Mouse (Mus musculus) cerebellum, adult 9-10 months (tissue): ENCODE results near the gene D5Ertd579e.

Experiments used
- DNase-seq: peaks from one replicate; pipeline ENCODE4 v3.0.0; 2022

Gene D5Ertd579e

DNA sequence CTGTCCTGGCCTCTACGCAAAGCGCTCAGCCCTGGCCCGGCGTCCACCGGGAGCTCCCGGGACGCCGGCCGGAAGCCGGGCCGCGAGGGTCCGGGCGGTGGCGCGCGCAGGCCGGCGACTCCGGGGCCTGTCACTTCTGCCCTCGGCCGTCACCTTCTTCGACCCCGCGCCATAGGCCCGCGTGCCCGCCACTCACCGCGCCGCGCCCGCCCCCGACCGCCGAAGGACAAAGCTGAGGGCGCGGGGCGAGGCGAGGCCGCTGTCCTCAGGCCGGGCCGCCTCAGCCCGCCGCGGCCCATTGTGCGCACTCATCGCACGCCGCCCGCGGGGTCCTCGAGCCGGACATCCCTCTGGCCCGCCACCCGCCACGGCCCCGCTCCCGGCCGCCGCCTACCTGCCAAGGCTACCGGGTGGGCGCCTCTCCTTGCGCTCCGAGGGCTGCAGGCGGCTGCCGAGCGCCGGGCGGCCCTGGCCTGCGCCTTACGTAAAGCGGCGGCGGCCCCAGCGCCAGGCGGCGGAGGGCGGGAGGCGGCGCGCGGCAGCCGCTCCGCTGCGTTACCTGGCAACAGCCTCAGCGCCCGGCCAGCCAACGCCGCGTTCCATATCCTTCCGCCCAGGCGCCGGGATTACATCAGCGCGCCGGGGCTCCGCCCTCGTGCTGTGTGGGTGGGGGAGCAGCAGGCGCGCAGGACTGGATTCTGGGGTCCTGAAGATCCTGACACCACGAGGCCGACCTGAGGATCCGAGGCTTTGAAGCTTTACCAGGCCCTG lies at the start of gene D5Ertd579e:
TSS of gene D5Ertd579e (minus strand) at position 564 of the 771 bp plus-strand sequence.
- DNase-seq, result peak; percentile 95

DNA sequence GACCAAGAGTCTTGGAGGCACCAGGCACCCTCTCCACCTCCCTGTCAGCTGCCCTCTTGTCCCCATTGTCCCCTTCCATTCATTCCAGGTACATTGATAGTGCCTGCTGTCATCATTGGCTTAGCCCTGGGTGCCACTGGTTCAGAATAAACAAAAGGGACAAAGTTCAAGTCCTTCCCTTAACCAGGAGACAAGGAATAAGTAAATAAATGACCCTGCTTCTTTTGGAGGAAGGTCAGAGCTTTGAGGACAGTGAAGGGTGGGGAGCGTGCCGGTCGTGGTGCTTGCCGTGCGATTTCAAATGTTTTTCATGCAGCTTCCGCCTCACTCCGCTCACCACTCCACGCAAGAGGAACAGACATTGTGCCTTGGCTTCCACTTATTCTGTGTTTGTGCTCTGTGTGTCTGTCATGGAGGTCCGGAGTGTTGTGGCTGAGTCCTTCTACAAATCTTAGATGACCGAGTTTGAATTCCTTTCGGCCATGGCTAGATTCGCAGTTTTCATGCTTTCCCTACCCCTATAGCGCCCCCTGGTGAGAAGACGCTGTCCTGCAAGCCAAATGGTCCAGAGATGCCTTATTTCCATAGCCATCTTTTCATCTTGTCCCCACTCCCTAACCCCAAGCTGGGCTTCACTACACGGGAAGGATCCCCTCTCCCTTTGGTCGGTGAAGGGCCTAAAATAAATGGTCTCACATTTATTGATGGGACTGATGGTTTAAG lies 46.5 kb upstream of the D5Ertd579e start:
- peak; percentile 90 for DNase-seq

DNA sequence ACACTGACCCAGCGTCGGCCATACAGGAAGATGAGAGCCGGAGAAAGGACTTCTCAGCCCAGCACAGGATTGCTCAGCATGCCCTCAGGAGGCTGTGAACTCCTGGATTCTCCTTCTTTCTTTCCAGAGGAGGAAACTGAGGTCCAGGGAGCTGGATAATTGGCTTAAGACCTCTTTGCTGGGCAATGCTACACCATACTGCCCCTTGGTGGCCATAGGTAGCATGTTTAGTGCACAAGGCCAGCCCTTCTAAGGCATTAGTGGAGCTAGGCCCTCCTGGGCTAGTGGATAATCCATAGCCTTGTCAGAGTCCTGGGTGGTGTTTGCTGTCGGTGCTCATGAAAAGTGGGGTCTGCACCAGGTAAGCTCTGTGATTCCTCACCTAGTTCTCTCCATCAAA lies 44.0 kb upstream of the D5Ertd579e start:
- peak; percentile 83 for DNase-seq

DNA sequence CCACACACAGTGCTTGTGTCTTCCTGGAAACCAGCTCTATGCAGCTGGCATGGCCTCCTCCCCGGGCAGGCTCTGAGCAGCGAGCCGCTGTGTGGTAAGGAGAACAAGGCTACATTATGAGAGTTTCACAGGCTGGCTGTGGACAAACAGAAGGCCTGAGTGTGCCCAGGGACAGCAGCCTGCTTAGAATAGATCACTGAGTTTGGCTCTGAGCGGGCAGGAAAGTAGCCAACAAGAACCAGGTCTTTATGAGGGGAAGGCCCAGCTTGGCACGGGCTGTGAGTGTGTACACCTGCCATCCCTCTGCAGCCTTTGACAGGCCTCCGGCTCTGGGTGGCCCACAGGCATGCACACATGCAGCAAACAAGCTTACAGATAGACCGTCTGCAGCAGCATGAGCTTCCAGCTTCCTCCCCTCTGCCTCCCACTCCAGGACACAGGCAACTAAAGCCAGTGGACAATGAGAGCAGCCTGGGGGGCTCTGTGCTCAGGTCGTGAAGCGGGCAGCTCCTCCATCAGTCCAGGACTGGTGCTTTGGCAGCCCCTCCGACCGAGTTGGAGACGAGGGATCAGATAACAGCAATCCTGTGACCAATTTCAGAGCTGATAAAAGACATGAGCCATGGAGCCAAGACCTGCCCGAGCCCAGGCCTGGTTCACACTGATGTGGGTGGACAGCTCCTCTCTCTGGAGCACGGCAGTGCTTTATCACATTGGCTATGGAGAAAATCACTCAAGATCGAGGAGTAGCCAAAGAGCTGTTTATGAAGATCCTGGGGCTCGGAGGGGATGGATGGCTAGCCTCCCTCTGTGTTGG lies 43.2 kb upstream of the D5Ertd579e start:
- peak; percentile 95 for DNase-seq

DNA sequence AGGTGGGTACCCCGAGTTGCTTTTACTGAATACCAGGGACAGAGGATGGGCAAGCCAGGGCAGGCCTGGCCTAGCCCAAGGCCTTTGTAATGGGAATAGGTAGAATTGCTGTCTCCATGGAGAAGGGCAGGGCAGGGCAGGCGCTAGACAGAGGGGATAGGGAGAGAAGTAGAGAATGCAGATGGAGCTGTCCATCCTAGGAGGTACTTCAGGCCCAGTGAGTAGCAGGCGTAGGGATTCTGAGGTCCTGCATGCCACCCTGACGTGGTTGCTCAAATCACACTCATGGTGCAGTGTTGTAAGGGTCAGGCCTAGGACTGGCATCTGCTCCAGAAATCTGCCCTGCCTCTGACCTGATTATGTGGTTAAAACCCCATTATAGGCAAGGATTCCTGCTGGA lies 41.9 kb upstream of the D5Ertd579e start:
- DNase-seq, result no peak

DNA sequence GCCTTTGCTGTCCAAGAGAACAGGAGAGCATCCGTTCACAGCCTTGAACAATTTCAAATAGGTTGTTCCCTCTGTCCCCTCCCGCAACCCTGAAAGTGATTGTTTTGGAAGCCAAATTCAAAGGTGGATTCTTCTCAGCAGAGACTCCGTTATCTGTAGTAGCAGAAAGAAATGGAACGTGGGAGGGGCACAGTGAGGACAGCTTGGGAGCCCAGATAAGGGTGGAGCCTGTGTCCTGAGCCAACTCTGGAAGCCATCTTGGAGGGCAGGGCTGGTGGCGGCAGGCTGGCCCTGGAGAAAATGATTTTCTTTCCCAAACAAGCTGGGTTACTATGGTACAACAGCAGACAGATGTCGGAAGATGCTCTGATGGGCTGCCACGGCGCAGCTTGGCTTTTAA lies 40.2 kb upstream of the D5Ertd579e start:
- no peak for DNase-seq

DNA sequence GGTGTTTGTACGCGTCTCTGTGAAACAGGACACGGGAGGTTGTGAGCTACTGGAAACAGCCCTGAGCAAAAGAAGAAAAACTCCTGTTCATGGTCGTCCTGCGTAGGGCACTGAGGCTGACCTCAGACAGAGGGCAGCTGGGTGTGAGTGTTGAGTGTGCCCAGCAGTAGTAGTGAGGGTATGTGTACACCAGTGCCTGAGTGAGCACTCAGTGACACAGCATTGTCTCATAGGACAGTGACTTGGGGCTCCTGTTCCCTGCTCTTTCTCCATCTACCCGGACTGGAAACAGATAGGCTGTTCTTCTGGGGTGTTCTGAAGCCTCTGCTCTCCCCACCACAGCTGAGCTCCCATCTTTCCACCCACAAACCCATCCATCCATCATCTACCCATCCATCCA lies 39.3 kb upstream of the D5Ertd579e start:
- no peak for DNase-seq

DNA sequence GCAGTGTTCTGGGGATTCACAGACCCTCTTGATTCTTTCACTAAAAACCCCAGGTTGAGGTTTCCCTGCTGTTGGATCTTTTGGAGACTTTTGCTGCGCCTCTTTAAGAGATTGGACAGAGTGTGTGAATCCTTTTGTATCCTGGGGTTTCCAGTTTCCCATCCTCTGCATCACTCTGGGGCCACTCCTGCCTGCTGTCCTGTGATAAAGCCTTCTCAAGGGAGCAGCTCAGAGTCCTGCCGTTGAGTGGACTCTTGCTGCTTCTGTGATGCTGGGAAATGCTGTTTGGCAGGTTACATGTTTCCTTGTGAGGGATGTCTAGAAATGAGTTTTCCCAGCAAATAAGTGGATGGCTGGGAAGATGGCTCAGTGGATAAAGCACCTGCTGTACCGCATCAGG lies 37.6 kb upstream of the D5Ertd579e start:
- DNase-seq, result no peak

DNA sequence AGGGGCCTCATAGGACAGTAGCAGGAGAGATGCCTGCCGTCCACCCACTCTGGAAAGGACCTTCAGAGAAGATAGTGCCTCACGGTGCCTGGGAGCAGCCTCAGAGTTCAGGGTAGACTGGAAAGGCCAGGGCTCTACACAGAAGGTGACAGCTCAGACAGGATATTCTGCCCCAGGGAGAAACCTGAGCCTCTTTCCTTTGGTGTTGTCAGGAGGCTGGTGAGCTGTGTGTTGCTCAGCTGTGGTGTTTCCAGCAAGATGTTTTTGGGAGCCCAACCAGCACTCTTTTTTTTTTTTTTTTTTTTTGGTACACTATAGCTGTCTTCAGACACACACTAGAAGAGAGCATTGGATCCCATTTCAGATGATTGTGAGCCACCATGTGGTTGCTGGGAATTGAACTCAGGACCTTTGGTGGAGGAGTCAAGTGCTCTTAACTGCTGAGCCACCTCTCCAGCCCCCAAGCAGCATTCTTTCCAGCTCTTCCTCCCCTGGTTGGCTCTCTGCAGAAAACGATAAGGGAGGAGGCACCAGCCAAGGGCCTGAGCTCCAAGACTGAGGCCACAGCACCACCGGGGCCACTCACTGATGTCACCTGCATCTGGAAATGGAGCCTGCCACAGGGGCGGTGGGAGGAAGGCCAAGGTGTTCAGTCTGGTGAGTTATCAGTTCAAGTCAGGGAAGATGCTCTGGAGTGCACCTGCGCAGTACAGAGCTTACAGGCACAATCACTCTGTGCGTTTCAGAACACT lies 36.3 kb upstream of the D5Ertd579e start:
- DNase-seq, result no peak

DNA sequence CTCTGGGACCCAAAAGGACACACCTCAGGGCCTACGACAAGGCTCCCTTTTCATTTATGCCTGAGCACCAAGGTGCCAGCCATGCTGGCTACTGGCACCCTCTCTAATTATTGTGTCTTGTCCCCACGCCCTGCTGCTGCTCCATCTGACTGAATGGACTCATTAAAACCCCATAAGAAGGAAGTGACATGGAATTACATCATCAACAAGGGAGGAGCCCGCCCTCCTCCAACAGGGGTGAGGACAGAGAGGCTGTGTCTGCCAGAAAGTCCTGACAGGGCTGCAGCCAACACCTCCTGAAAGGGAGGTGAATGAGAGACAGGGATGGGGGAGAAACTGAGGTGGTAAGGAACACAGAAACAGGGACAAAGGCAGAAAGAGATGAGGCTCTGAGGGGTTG lies 34.9 kb upstream of the D5Ertd579e start:
- DNase-seq, result no peak

DNA sequence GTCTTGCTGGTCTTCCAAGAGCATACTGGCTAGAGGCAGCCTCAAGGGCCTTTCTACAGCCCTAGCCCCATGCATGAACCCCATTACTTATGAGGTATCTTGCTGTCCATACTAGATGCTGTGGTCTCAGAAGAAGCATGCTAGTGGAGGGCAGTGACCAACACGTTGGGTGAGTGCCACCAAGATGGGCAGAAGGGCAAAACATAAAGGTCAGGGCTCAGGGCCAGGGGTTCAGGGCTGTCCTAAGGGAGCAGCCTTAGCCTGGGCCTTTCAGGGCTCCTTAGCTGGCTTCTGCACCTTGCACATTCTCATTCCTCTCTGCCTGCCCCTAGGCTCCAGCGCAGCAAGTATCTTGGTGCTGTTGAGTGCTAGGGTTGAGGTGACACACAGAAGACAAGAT lies 34.1 kb upstream of the D5Ertd579e start:
- no peak for DNase-seq

DNA sequence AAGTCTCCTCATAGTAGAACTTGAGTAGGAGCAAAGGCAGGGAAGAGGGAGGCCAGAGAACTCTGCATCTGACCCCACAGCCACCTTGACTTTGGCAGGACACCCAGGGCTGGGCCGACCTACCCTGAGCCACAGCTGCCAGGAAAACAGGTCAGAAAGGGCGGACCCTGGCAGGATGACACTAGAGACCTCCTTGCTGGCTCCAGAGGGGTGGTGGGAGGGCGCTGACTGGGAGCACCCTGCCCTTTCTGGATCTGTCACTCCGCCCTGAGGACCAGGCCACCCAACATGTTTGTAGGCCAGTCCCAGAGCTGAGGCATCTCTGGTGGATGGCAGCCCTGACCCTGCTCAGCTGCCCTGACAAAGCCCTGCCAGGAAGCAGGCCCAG lies 33.3 kb upstream of the D5Ertd579e start:
- DNase-seq, result no peak

DNA sequence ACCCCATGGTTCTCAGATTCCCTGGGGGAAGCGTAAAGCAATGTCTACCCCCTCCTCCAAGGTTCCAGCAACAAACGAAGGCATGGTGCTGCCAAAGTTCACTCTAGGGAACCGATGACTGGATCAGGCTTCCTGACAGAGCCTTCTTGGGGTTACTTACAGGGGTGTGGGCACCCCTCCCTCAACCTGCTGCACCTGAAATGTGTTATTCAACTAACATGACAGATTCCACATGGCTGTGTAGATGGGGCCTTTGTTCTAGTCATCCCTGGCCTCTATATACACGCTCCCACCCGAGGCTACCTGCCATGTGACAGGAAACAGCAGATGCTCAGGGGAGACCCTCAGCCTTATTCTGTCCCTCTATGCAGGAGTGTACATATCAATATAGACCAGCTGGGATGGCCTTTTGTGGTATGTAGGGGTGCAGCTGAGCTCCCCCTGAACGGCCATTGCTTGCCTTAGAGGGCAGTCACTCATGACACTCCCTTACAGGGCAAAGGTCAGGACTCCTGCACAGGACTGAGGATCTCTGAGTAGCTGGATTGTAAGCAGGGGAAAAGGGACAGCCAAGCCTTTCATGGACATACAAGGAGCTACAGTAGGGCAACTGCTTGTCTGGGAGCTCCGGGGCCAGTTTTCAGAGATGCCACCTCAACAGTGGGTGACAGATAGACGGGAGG lies 32.7 kb upstream of the D5Ertd579e start:
- peak; percentile 62 for DNase-seq

DNA sequence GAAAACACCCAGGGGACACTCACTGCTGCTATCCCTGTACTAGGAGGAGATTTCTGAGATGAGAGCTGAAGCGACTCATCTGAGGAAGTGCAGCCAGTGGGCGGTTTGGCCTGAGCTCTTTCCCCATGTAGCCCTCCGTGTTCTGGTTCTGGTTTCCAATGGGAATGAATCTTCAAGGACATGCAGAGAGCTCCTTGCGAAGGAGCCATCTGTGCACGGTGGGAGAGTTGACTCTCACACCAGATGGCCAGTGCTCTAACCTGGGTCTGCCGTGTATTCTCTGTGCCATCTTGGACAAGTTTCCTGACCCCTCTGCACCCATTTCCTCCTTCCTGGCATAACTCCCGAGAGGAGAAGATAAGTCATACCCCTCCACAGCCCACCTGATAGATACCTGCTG lies 32.0 kb upstream of the D5Ertd579e start:
- DNase-seq, result peak; percentile 92

DNA sequence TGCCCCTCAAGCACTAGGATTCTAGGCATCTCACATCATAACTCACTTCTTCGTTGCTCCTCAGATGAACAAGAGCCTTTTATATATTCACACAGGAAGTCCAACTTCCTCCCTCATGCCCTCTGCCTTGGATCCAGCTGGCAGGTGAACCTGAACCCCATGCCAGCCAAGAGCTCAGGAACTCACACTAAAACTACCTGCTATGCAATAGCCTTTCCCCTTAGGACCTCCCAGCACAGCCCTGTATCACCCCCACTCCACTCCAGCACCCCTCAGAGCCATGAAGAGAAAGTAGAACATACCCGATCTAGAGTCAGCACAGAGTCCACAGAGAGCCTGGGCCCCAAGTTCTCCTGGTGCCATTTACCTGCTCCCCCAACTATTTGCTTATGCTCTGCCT lies 31.3 kb upstream of the D5Ertd579e start:
- peak; percentile 68 for DNase-seq

DNA sequence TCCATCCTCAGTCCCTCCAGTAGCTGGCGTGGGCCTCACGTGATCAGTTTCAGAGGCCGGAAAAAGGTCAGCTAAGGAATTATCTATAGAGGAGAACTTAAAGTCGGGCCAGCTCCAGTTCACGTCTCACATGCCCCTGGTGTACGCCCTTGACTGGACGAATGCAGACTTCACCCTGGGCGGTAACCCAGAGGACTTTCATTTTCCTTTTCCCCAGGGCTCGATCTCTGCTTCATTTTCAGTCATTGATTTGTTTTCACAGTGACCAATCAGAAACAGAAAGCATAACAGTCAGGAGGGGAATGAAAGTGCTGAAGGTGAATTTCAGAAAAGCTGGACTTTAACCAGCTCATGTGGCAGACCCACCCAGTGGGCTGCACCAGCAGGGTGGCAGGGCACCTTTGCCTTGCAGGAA lies 30.6 kb upstream of the D5Ertd579e start:
- no peak for DNase-seq

DNA sequence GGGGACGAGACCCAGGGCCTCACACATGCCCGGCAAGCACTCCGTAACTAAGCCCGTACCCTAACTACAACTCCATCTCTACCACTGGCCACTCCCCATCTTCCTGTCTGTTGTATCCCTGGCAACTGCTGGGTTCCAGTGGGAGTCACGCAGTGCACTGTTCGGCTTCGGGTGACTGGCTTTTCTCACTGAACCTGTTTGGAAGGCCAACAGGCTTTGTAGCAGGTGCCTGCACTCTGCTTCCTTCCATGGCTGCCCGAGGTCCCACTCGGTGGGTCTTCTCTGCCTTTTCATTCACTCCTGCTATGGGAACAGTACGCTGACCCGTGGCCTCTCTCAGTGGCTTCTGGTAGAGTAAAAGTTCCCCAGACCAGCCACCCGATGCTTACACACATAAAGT lies 30.0 kb upstream of the D5Ertd579e start:
- DNase-seq, result no peak

DNA sequence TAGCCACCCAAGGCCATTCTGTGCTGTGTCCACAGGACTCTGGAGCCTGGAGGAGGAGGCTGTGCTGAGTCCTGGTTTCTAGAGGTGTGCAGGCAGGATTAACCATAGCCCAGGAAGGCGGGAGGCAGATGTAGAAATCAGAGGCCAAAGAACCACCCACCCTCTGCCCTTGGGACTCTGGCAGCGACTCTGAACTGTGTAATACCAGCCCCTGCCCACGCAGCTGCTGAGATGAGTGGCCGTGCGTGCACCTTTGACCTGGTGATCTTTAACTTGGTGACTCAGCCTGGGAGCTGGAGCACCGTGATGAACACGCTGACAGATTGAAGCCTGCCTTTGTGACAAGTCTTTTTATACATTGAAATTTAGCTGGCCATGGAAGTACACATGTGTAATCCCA lies 28.4 kb upstream of the D5Ertd579e start:
- DNase-seq, result no peak

DNA sequence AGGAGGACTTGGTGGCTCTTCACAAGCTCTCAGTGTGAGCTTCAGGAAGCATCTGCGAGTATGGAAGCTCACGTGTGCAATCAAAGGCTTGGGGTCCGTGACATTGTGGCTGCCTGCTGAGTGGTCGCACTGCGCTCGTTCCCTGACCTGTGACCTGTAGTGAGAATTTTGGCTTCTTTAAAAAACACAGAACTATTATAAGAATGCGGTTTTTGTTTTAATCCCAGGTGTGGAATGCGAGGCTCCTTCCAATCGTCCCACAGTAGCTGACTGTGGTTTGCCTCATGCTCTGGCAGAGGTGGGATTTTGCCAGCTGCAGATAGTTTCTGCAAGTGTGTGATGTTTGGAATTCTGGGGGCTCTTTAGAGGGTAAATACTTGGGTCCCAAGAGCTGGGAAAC lies 27.5 kb upstream of the D5Ertd579e start:
- no peak for DNase-seq

DNA sequence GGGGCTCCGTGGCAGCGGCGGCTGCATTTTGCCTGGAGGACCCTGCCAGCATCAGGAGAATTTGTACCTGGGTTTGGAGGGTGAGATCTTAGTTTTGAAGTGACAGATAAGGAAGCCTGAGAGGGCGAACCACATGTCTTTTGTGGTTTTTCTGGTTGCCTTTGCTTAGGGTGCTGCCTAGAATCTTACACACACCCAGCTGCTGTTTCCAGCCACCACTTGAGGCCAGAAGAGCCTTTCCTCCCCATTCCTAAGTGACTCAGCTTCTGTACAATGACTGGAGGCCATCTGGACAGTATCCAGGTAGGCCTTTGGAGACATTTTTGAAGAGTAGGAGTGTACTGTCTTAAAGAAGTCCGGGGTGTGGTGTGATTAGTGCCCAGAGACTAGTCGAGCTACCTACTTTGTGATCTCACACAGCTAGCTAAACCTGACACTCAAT lies 26.6 kb upstream of the D5Ertd579e start:
- DNase-seq, result no peak

DNA sequence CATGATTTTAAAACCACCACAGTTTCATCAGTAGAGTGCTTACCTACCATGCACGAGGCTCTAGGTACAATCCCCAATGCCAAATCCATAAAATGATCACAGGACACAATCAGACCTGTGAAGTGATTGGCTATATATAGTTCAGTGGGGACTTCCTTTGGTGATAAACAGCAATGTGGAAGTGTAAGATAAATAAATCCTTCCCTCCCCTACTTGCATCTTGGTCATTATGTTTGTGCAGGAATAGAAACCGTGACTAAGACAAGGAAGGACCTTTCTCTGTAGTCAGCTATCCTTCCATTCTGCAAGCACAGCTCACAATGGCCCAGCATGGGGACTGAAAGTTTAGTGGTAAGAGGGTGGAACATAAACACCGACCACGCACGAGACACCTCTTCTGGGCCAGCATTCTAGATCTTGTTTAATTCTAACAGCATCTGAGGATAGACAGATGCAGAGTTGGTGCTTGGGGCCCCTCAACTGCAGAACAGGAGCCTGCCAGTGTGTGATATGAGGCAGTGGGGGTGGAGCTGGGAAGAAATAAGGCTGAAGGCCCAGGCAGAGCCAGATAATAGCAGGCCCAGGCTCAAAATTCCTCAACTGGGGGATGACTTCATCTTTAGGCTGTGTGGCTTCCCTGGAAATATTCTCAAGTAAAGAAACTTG lies 25.0 kb upstream of the D5Ertd579e start:
- no peak for DNase-seq

DNA sequence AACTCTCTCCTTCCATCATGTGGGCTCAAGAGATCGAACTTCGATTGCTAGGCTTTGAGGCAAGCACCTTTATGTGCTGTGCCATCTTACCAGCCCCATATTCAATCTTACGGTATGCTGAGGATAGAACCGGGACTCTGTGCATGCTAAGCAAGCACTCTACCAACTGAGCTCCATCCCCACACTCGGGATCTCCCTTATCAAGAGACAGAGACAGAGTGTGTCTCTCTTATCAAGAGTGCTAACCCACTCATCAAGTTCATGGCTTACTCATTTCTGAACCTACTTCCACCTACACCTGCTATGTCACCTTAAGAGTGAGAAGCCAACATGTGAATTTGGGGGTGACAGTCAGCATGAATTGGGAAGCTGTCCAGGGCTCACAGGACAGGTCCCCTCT lies 24.4 kb upstream of the D5Ertd579e start:
- no peak for DNase-seq
